Mouse (Mus musculus): ENCODE measurements around the gene Sept9.

DNA sequence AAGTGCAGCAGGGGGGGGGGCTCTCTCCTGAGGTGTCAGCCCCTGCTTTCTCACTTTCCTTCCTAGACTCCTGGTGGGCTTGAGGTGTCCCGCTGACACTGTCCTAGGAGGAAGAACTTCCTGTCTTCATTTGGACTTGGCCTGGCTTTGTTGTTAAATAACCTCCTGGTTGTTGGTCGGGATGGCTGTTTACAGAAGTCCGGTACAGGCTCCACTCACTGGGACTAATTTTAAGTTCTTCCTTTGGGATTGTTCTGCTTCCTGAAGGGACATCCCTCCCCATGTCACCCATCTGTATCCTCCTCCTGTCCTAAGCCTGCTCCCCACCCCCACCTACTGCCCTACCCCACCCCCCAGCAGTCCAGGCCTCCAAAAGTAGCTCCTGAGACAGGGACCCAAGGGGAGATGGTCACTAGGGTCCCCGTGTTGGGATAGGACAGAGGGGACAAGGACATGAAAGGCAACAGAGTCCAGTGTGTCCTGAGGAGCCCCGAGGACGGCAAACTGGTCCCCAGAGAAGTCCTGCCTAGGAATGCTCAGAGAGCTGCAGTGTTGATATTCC, 84.5 kb downstream of the Sept9 start:
- TF ChIP-seq CTCF (IDR thresholded peaks at IDR 0.05; ENCODE audit: borderline replicate concordance, insufficient read depth, low read depth, low read length), result no peak
- TF ChIP-seq POLR2A (IDR thresholded peaks at IDR 0.05; ENCODE audit: borderline replicate concordance, insufficient read depth, low read length), result no peak

All from cerebellum, adult 2 months (tissue).